Mouse (Mus musculus): ENCODE data around the gene I830077J02Rik.

Gene I830077J02Rik

GRCm38 (mm10) chr3:105892572-105893495, 39.6 kb downstream of the I830077J02Rik start:
- no peak for DNase-seq

DNA sequence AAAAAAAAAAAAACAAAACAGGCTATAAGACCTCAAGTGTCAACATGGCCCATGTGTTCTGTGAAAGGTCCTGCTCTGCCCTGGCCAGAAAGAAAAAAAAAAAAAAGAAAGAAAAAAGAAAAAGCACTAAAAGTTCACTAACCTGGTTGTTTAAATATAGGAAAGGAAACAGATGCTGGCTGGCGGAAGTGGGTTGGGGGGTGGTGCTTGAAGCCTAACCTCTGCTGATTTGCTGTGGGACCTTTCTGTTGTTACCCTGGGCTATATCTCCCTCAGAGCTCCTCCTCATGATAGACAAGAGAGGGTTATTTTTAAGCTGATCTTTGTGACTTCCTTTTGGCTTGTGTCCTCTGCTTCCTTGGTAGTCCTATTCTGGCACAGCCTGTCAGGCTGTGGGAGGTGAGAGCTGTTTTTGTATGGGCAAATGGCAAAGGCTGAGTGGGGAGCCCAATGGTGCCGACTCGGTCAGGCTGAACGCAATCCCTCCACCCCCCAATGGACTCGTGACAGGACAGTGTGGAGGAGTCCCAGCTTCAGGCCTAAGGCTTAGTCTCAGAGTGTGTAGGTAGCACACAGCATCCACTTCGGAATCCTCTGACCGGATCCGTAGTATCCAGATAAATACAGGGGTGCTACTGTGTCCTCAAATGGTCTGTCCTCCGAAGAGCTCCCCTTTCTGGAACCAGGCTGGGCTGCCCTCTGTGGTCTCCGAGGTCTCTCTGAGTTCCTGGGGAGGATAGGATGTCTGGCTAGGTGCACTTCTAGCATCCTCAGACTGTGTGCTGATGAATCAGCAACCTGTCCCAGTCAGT, 40.5 kb downstream of the I830077J02Rik start:
- no peak for DNase-seq

GRCm38 (mm10) chr3:105891141-105891540, 41.3 kb downstream of the I830077J02Rik start:
- DNase-seq, result no peak

DNA sequence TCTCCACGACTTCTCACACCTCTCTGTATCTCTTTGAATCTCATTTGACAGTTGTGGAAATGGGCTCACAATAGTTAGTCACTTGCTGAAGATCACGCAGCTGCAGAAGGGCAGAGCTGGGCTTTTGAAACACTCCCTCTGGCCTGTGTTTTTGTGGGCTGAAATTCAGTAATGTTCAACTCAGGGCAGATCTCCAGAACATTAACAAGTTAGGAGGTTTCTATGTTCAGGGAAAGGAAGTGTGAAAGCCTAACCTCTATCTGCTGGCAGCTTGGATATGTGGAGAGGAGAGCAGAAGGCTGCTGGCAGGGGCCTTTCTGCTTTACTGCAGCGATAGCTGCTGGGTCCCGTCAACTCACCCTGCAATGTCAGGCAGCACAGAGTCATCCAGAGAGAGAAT, 42.2 kb downstream of the I830077J02Rik start:
- DNase-seq, result no peak

DNA sequence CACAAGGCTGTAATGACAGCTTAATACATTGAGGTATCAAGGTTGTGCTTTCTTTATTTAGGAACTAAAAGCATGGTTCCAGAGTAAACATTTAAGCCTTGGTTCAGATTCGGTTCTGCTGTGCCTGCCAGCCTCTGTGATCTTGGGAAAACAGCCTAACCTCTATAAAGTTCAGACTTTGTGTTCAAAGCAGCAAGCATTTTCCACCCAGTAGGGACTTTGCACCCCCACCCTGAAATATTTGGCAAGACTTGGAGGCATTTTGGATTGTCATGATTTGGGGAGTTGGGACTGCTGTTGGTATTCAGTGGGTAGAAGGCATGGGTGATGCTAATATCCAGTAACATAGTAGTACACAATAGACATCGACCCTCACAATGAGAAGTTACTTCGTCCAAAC, 43.5 kb downstream of the I830077J02Rik start:
- DNase-seq, result no peak

GRCm38 (mm10) chr3:105883111-105883510, 49.4 kb downstream of the I830077J02Rik start:
- no peak for DNase-seq

DNA sequence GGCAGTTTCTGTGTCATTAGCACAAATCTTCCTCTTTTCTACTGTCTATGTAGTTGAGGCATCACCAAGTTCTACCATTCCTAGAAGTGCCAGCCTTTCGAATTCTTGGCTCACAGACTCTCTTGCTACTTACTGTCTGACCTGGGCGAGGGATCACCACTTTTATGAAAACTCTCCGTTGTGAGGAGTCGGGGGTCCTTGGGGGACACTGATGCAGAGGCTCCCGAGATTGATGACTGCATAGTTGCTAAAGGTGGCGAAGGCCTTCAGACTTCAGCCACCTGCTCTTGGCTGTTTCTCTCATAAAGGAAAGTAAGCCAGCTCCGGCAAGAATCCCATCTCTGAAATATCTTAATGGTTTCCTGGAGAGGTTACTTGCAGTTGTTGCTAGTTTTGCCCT, 50.4 kb downstream of the I830077J02Rik start:
- DNase-seq, result no peak

GRCm38 (mm10) chr3:105880419-105880818, 52.0 kb downstream of the I830077J02Rik start:
- no peak for DNase-seq

DNA sequence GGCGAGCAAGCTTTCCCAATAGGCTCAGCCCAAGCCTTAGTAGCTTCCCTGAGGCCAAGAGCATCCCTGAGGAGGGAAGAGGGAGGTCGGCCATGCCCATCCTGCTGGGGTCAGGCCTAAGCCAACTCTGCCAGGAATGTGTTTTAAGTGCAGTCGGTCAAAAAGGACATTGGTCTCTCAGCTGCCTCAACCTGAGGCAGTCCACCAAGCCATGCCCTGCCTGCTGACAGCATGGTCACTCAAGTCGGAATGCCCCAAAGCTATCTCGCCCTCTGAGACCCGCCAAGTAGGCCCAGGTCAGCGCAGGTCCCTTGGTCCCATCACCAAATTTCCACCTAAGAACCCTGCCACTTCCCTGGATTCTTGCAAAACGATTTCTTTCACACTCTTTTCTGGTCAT, 53.7 kb downstream of the I830077J02Rik start:
- no peak for DNase-seq

GRCm38 (mm10) chr3:105877919-105878318, 54.5 kb downstream of the I830077J02Rik start:
- DNase-seq, result no peak

- no peak for DNase-seq
Measured at GRCm38 (mm10) chr3:105877252-105877803, 55.1 kb downstream of the I830077J02Rik start.

DNA sequence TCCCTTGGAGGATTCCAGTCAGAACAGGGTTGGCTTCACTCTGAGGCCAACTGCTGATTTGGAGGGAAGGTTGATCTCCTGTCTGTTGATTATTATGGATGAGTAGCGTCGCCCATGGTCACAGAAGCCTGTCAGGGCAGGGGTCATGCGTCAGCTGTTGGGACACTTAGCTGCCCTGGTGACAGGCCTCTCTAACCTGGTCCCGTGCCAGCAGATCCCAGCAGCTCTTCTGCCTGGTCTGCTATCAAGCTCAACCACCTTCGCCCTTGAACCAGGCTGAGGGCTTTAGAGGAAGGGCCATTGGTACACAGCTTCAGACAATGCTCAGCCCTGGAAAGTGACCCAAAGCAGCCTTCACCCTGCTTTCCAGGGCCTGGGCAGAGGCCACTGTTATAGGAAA, 56.4 kb downstream of the I830077J02Rik start:
- no peak for DNase-seq

Data from right cerebral cortex, postnatal 14 days (tissue).